Mouse (Mus musculus) ES-E14 (cell line): ENCODE measurements around the gene Clip1. TPM values are rescaled to one million over a fixed set of nuclear protein-coding genes. Genes with fewer than 3 reads are reported as not detected.

Experiments
- DNase-seq: peaks from one replicate; pipeline ENCODE4 v3.0.0-alpha.2; 2013; ENCODE audit warnings: low read depth, low spot score
- H3K27ac ChIP-seq: 2 replicates; pipeline ENCODE4 v1.5.1; 2012; ENCODE audit warnings: low read depth, mild to moderate bottlenecking, low read length, moderate library complexity, mixed read lengths; ENCODE audit not compliant: poor library complexity, insufficient read depth, severe bottlenecking
- H3K36me3 ChIP-seq: 2 replicates; pipeline ENCODE4 v1.6.1; 2012; ENCODE audit warnings: mild to moderate bottlenecking, low read length, moderate library complexity, mixed read lengths; ENCODE audit not compliant: control insufficient read depth, poor library complexity, insufficient read depth, severe bottlenecking
- H3K4me1 ChIP-seq, 2 experiments: fragments of 150-350 bp in 1 of 2; sonication (generic) in 1 of 2; 2 replicates each; pipeline ENCODE4 v1.6.1; 2012; ENCODE audit warnings: low read length in 2 of 2, mild to moderate bottlenecking in 1 of 2, mixed read lengths in 1 of 2; ENCODE audit not compliant: control insufficient read depth in 2 of 2, insufficient read depth in 2 of 2, poor library complexity in 1 of 2
- H3K4me3 ChIP-seq, 2 experiments: fragments of 150-350 bp in 1 of 2; sonication (generic) in 1 of 2; 2 replicates each; pipeline ENCODE4 v1.5.1; 2012; ENCODE audit warnings: low read length in 2 of 2, low read depth in 1 of 2, mild to moderate bottlenecking in 1 of 2, mixed read lengths in 1 of 2; ENCODE audit not compliant: insufficient read depth in 1 of 2, poor library complexity in 1 of 2, severe bottlenecking in 1 of 2
- H3K9ac ChIP-seq: 2 replicates; pipeline ENCODE4 v1.6.1; 2012; ENCODE audit warnings: low read depth, mild to moderate bottlenecking, low read length, mixed read lengths; ENCODE audit not compliant: poor library complexity, insufficient read depth, severe bottlenecking
- H3K9me3 ChIP-seq: fragments of 150-350 bp; sonication (generic); 2 replicates; pipeline ENCODE4 v1.6.1; 2012; ENCODE audit warnings: low read depth, mild to moderate bottlenecking, low read length; ENCODE audit not compliant: control insufficient read depth, insufficient read depth
- CHD2 ChIP-seq: IDR thresholded peaks from 2 replicates; pipeline ENCODE4 v1.6.1; 2014; ENCODE audit warnings: mild to moderate bottlenecking, low read depth, low read length, inconsistent platforms
- HCFC1 ChIP-seq: IDR thresholded peaks from 2 replicates; pipeline ENCODE4 v1.6.1; 2012; ENCODE audit warnings: low read length, inconsistent platforms, borderline replicate concordance; ENCODE audit not compliant: insufficient read depth
- MAFK ChIP-seq: IDR thresholded peaks from 2 replicates; pipeline ENCODE4 v1.6.1; 2014; ENCODE audit warnings: mild to moderate bottlenecking, low read depth, low read length, inconsistent platforms; ENCODE audit not compliant: insufficient read depth
- ZC3H11A ChIP-seq: IDR thresholded peaks from 2 replicates; pipeline ENCODE4 v1.6.1; 2012; ENCODE audit warnings: low read depth, mild to moderate bottlenecking, inconsistent platforms, low read length, borderline replicate concordance
- ZNF384 ChIP-seq: IDR thresholded peaks from 2 replicates; pipeline ENCODE4 v1.6.1; 2012; ENCODE audit warnings: low read depth, low read length, inconsistent platforms
- in situ Hi-C, 2 experiments: fragments of 600-800 bp; cut with MboI; formaldehyde crosslinking; loops; one replicate each; pipeline ENCODE4 v1.15.1; 2025; ENCODE audit warnings: low sequenced_read_pairs in 2 of 2, inconsistent platforms in 1 of 2; ENCODE audit not compliant: unreplicated experiment in 2 of 2
- total RNA-seq: library from RNA; depleted of rRNA; stranded (reverse); fragments of 300-350 nt; gene quantifications from 2 replicates; pipeline ENCODE4 v1.2.3, GENCODE M21; 2012

Clip1 gene
- total RNA-seq, 1 experiment = 11.8 TPM

- H3K4me3 ChIP-seq = no peak overlapping the region
- H3K27ac ChIP-seq = no peak overlapping the region
- H3K9ac ChIP-seq = no peak overlapping the region
- no peaks in the 10 kb centered on the region for H3K9me3 ChIP-seq
- in situ Hi-C loops = no loop called here
- no peak for TF ChIP-seq ZNF384
- H3K4me1 ChIP-seq = no peaks in the 10 kb centered on the region; a peak in 1 of 4 replicates
- H3K36me3 ChIP-seq = peaks cover 44% of the 10 kb centered on the region
- peak; percentile 68 for DNase-seq
Observed at GRCm38 (mm10) chr5:123699198-123699597, 14.8 kb upstream of the Clip1 start.

GRCm38 (mm10) chr5:123696961-123697360, 12.5 kb upstream of the Clip1 start:
- H3K9me3 ChIP-seq = no peaks in the 10 kb centered on the region
- in situ Hi-C loops = no loop called here
- no peak overlapping the region for H3K4me3 ChIP-seq
- TF ChIP-seq ZC3H11A (no peak), CHD2 (no peak), MAFK (no peak)
- H3K27ac ChIP-seq = no peak overlapping the region
- peaks cover 26% of the 10 kb centered on the region for H3K36me3 ChIP-seq
- no peak for DNase-seq
- no peaks in the 10 kb centered on the region; a peak in 1 of 4 replicates for H3K4me1 ChIP-seq
- H3K9ac ChIP-seq = no peak overlapping the region

- in situ Hi-C loops = no loop called here
- no peak overlapping the region for H3K4me3 ChIP-seq
- H3K4me1 ChIP-seq = no peaks in the 10 kb centered on the region; a peak in 1 of 4 replicates
- no peaks in the 10 kb centered on the region for H3K9me3 ChIP-seq
- no peak overlapping the region for H3K9ac ChIP-seq
- TF ChIP-seq ZNF384 = no peak
- peaks cover 24% of the 10 kb centered on the region for H3K36me3 ChIP-seq
- DNase-seq = no peak
- no peak overlapping the region for H3K27ac ChIP-seq
Observed at GRCm38 (mm10) chr5:123696244-123696643, 11.8 kb upstream of the Clip1 start.

GRCm38 (mm10) chr5:123694468-123694867, 10.1 kb upstream of the Clip1 start:
- in situ Hi-C loops = no loop called here
- H3K4me1 ChIP-seq = no peaks in the 10 kb centered on the region; a peak in 1 of 4 replicates
- H3K27ac ChIP-seq = no peak overlapping the region

GRCm38 (mm10) chr5:123683377-123684220, 819 bp downstream of the Clip1 start:
- Histone ChIP-seq H3K9me3 (no peaks in the 10 kb centered on the region), H3K36me3 (no peaks in the 10 kb centered on the region), H3K4me1 (no peaks in the 10 kb centered on the region), H3K27ac (no peak overlapping the region), H3K9ac (peak overlapping the region; percentile 88), H3K4me3 (peak overlapping the region; percentile 80 to 92)
- TF ChIP-seq HCFC1 (no peak), ZC3H11A (no peak), CHD2 (no peak), MAFK (no peak), ZNF384 (no peak)
- DNase-seq = peak; percentile 16
- in situ Hi-C loops = no loop called here

More at GRCm38 (mm10) chr5:123694468-123694867, 10.1 kb upstream of the Clip1 start:
- peak; percentile 22 for DNase-seq
- no peak for TF ChIP-seq ZNF384
- TF ChIP-seq HCFC1 = no peak
- no peak overlapping the region for H3K9ac ChIP-seq
- H3K4me3 ChIP-seq = no peak overlapping the region
- H3K36me3 ChIP-seq = peaks cover 10% of the 10 kb centered on the region
- H3K9me3 ChIP-seq = no peaks in the 10 kb centered on the region
